Mouse (Mus musculus) MEL (cell line): ENCODE results near the gene Hfe2. TPM values are rescaled to one million over a fixed set of nuclear protein-coding genes. Genes with fewer than 3 reads are reported as not detected.

Source experiments
- DNase-seq: peaks from one replicate; pipeline ENCODE4 v3.0.0; 2011; ENCODE audit warnings: low read depth, low spot score
- H3K27ac ChIP-seq: 2 replicates; pipeline ENCODE4 v1.5.1; 2012; ENCODE audit warnings: low read depth, mild to moderate bottlenecking, control low read depth, low read length, moderate library complexity; ENCODE audit not compliant: control insufficient read depth
- H3K27me3 ChIP-seq, 2 experiments: fragments of 150-350 bp in 1 of 2; sonication (generic) in 1 of 2; 2 replicates each; pipeline ENCODE4 v1.6.1; 2012; ENCODE audit warnings: low read length in 2 of 2, mild to moderate bottlenecking in 2 of 2, improper control_type of control experiment in 1 of 2, moderate library complexity in 1 of 2; ENCODE audit not compliant: insufficient read depth in 2 of 2, control insufficient read depth in 1 of 2
- H3K36me3 ChIP-seq, 2 experiments: 2 replicates each; pipeline ENCODE4 v1.6.1; 2012 to 2014; ENCODE audit warnings: low read length in 2 of 2, improper control_type of control experiment in 1 of 2, inconsistent platforms in 1 of 2, mild to moderate bottlenecking in 1 of 2; ENCODE audit not compliant: insufficient read depth in 2 of 2, control insufficient read depth in 1 of 2
- H3K4me1 ChIP-seq, 2 experiments: fragments of 150-350 bp in 1 of 2; sonication (generic) in 1 of 2; 2 replicates each; pipeline ENCODE4 v1.6.1; 2012; ENCODE audit warnings: low read length in 2 of 2, improper control_type of control experiment in 1 of 2, mild to moderate bottlenecking in 1 of 2; ENCODE audit not compliant: insufficient read depth in 2 of 2, control insufficient read depth in 1 of 2
- H3K4me3 ChIP-seq, 2 experiments: fragments of 150-350 bp in 1 of 2; sonication (generic) in 1 of 2; 2 replicates each; pipeline ENCODE4 v1.5.1; 2012; ENCODE audit warnings: low read depth in 2 of 2, low read length in 2 of 2, mild to moderate bottlenecking in 2 of 2, moderate library complexity in 2 of 2, control low read depth in 1 of 2, improper control_type of control experiment in 1 of 2; ENCODE audit not compliant: control insufficient read depth in 1 of 2, insufficient read depth in 1 of 2
- H3K79me2 ChIP-seq: 2 replicates; pipeline ENCODE4 v1.6.1; 2012; ENCODE audit warnings: mild to moderate bottlenecking, low read length, moderate library complexity; ENCODE audit not compliant: control insufficient read depth, poor library complexity, insufficient read depth
- H3K9ac ChIP-seq: 2 replicates; pipeline ENCODE4 v1.6.1; 2012; ENCODE audit warnings: low read depth, mild to moderate bottlenecking, control low read depth, low read length, moderate library complexity; ENCODE audit not compliant: control insufficient read depth, poor library complexity, severe bottlenecking
- H3K9me3 ChIP-seq: fragments of 150-350 bp; sonication (generic); replicated peaks from 2 replicates; pipeline ENCODE4 v1.6.1; 2012; ENCODE audit warnings: mild to moderate bottlenecking, low read length, improper control_type of control experiment, moderate library complexity; ENCODE audit not compliant: insufficient read depth
- CHD1 ChIP-seq: IDR thresholded peaks from 2 replicates; pipeline ENCODE4 v1.6.1; 2012; ENCODE audit warnings: low read depth, mild to moderate bottlenecking, inconsistent platforms, low read length, improper control_type of control experiment
- CHD2 ChIP-seq: IDR thresholded peaks from 2 replicates; pipeline ENCODE4 v1.6.1; 2011; ENCODE audit warnings: low read length, improper control_type of control experiment
- CTCF ChIP-seq, 3 experiments: IDR thresholded peaks in 2 of 3; conservative IDR thresholded peaks in 1 of 3; 2 replicates each; pipeline ENCODE4 v1.5.1; 2011 to 2012; ENCODE audit warnings: low read length in 3 of 3, low read depth in 2 of 3, mild to moderate bottlenecking in 2 of 3, improper control_type of control experiment in 1 of 3, inconsistent platforms in 1 of 3, mixed read lengths in 1 of 3, moderate library complexity in 1 of 3; ENCODE audit not compliant: control insufficient read depth in 1 of 3, insufficient read depth in 1 of 3, poor library complexity in 1 of 3, severe bottlenecking in 1 of 3
- E2F4 ChIP-seq: IDR thresholded peaks from 2 replicates; pipeline ENCODE4 v1.6.1; 2011; ENCODE audit warnings: low read depth, low read length, improper control_type of control experiment, borderline replicate concordance
- GATA1 ChIP-seq: IDR thresholded peaks from 2 replicates; pipeline ENCODE4 v1.6.1; 2011; ENCODE audit warnings: low read depth, low read length, improper control_type of control experiment
- JUND ChIP-seq: IDR thresholded peaks from 2 replicates; pipeline ENCODE4 v1.6.1; 2011; ENCODE audit warnings: low read depth, mild to moderate bottlenecking, improper control_type of control experiment, low read length
- KAT2A ChIP-seq: conservative IDR thresholded peaks from 2 replicates; pipeline ENCODE4 v1.6.1; 2012; ENCODE audit warnings: low read depth, low read length, improper control_type of control experiment, inconsistent platforms
- MYC ChIP-seq: IDR thresholded peaks from 2 replicates; pipeline ENCODE4 v1.6.1; 2011; ENCODE audit warnings: low read depth, mild to moderate bottlenecking, low read length, improper control_type of control experiment, moderate library complexity
- NRF1 ChIP-seq: IDR thresholded peaks from 2 replicates; pipeline ENCODE4 v1.6.1; 2014; ENCODE audit warnings: low read depth, mild to moderate bottlenecking, inconsistent platforms, low read length, improper control_type of control experiment, moderate library complexity; ENCODE audit not compliant: poor library complexity, insufficient read depth, severe bottlenecking
- RAD21 ChIP-seq: IDR thresholded peaks from 2 replicates; pipeline ENCODE4 v1.6.1; 2011; ENCODE audit warnings: mild to moderate bottlenecking, low read depth, low read length, improper control_type of control experiment
- RCOR1 ChIP-seq: IDR thresholded peaks from 2 replicates; pipeline ENCODE4 v1.6.1; 2012; ENCODE audit warnings: low read depth, mild to moderate bottlenecking, inconsistent platforms, low read length, improper control_type of control experiment
- SMC3 ChIP-seq: IDR thresholded peaks from 2 replicates; pipeline ENCODE4 v1.6.1; 2011; ENCODE audit warnings: low read depth, low read length, improper control_type of control experiment
- UBTF ChIP-seq: IDR thresholded peaks from 2 replicates; pipeline ENCODE4 v1.6.1; 2012; ENCODE audit warnings: low read depth, mild to moderate bottlenecking, inconsistent platforms, low read length, improper control_type of control experiment, moderate library complexity, borderline replicate concordance; ENCODE audit not compliant: insufficient read depth
- USF1 ChIP-seq: IDR thresholded peaks from 2 replicates; pipeline ENCODE4 v1.6.1; 2014; ENCODE audit warnings: low read depth, mild to moderate bottlenecking, inconsistent platforms, low read length, improper control_type of control experiment, moderate library complexity
- USF2 ChIP-seq, 2 experiments: IDR thresholded peaks; 2 replicates each; pipeline ENCODE4 v1.6.1; 2011 to 2012; ENCODE audit warnings: improper control_type of control experiment in 2 of 2, low read length in 2 of 2, borderline replicate concordance in 1 of 2, inconsistent platforms in 1 of 2, low read depth in 1 of 2, mild to moderate bottlenecking in 1 of 2; ENCODE audit not compliant: insufficient read depth in 1 of 2
- ZC3H11A ChIP-seq: IDR thresholded peaks from 2 replicates; pipeline ENCODE4 v1.6.1; 2012; ENCODE audit warnings: low read depth, mild to moderate bottlenecking, inconsistent platforms, low read length, improper control_type of control experiment
- ZKSCAN1 ChIP-seq: IDR thresholded peaks from 2 replicates; pipeline ENCODE4 v1.6.1; 2012; ENCODE audit warnings: low read depth, mild to moderate bottlenecking, inconsistent platforms, low read length, improper control_type of control experiment, moderate library complexity
- ZNF384 ChIP-seq: IDR thresholded peaks from 2 replicates; pipeline ENCODE4 v1.6.1; 2012; ENCODE audit warnings: low read depth, mild to moderate bottlenecking, inconsistent platforms, low read length, improper control_type of control experiment
- polyA plus RNA-seq, 2 experiments: library from polyadenylated mRNA; stranded (reverse) in 1 of 2; unstranded in 1 of 2; fragments of >175 nt in 1 of 2; fragments of >200 nt in 1 of 2; gene quantifications; 2 replicates each; pipeline versions ENCODE4 v1.2.1 to v1.2.4; 2012; ENCODE audit warnings: low replicate concordance in 2 of 2, low read depth in 1 of 2; ENCODE audit not compliant: insufficient read length in 2 of 2, insufficient read depth in 1 of 2, missing spikeins in 1 of 2
- total RNA-seq: library from RNA; depleted of rRNA; stranded (reverse); fragments of 300-350 nt; gene quantifications from 2 replicates; pipeline ENCODE4 v1.2.3, GENCODE M21; 2012

The Hfe2 gene
- total and polyA plus RNA-seq, 3 experiments: not detected

- H3K9me3 ChIP-seq: no peaks in the 10 kb centered on the region
- H3K27ac ChIP-seq: no peak overlapping the region
- no peaks in the 10 kb centered on the region for H3K4me1 ChIP-seq
- peaks cover 2 to 5% of the 10 kb centered on the region in 2 experiments; a peak in 2 of 4 replicates for H3K27me3 ChIP-seq
- no peak overlapping the region for H3K4me3 ChIP-seq
- H3K79me2 ChIP-seq: no peaks in the 10 kb centered on the region
- no peak for TF ChIP-seq RCOR1
- 0 out of 2 replicates have a peak, but pooled peaks have one; percentile 23 for TF ChIP-seq MYC
- peak; percentile 60 to 75 (median 72) for TF ChIP-seq CTCF (IDR thresholded peaks at IDR 0.05 in 2 of 3, conservative IDR thresholded peaks at IDR 0.05 in 1 of 3; ENCODE audit: control insufficient read depth in 1 of 3, insufficient read depth in 1 of 3, low read depth in 2 of 3, low read length in 3 of 3, poor library complexity in 1 of 3, severe bottlenecking in 1 of 3)
- peak; percentile 67 for TF ChIP-seq SMC3
- peak; percentile 36; the same call in 1 of the 2 replicates for TF ChIP-seq ZC3H11A
- TF ChIP-seq CHD2: no peak
- TF ChIP-seq RAD21: peak; percentile 59
- no peak for TF ChIP-seq ZKSCAN1
- no peak for TF ChIP-seq E2F4
- no peaks in the 10 kb centered on the region for H3K36me3 ChIP-seq
- peak; percentile 59 for DNase-seq
- no peak overlapping the region for H3K9ac ChIP-seq
Observed at GRCm38 (mm10) chr3:96534300-96534699, 9.3 kb downstream of the Hfe2 start.

- peaks cover 7 to 10% of the 10 kb centered on the region in 2 experiments; a peak in 3 of 4 replicates for H3K4me1 ChIP-seq
- no peaks in the 10 kb centered on the region; a peak in 1 of 4 replicates for H3K27me3 ChIP-seq
- no peak for TF ChIP-seq JUND
- no peak for TF ChIP-seq CTCF (IDR thresholded peaks at IDR 0.05 in 2 of 3, conservative IDR thresholded peaks at IDR 0.05 in 1 of 3; ENCODE audit: control insufficient read depth in 1 of 3, insufficient read depth in 1 of 3, low read depth in 2 of 3, low read length in 3 of 3, poor library complexity in 1 of 3, severe bottlenecking in 1 of 3)
- TF ChIP-seq USF2 (IDR thresholded peaks at IDR 0.05; ENCODE audit: borderline replicate concordance in 1 of 2, insufficient read depth in 1 of 2, low read depth in 1 of 2, low read length in 2 of 2): no peak
- TF ChIP-seq ZKSCAN1: no peak
- TF ChIP-seq GATA1: no peak
- no peak for TF ChIP-seq E2F4
- TF ChIP-seq NRF1: no peak
- no peak for TF ChIP-seq UBTF
- no peak for TF ChIP-seq USF1
- no peak for TF ChIP-seq CHD1
- TF ChIP-seq ZNF384: no peak
- no peak for TF ChIP-seq RCOR1
- TF ChIP-seq KAT2A: no peak
- TF ChIP-seq, all 39 proteins: peak for 0
- no peak for DNase-seq
- H3K9ac ChIP-seq: no peak overlapping the region
- H3K36me3 ChIP-seq: peaks cover 0 to 5% of the 10 kb centered on the region in 2 experiments; a peak in 2 of 4 replicates
- H3K79me2 ChIP-seq: no peaks in the 10 kb centered on the region
- H3K9me3 ChIP-seq: no peaks in the 10 kb centered on the region
- H3K27ac ChIP-seq: no peak overlapping the region
- H3K4me3 ChIP-seq: no peak overlapping the region
Observed at GRCm38 (mm10) chr3:96539316-96539715, 14.3 kb downstream of the Hfe2 start.
